Mouse (Mus musculus) CH12.LX (cell line): ENCODE data around the gene Tollip. TPM values are rescaled to one million over a fixed set of nuclear protein-coding genes. Genes with fewer than 3 reads are reported as not detected.

Experiments
- DNase-seq: peaks from one replicate; pipeline ENCODE4 v3.0.0-alpha.2; 2013; ENCODE audit errors: extremely low read depth
- H3K27ac ChIP-seq: 2 replicates; pipeline ENCODE4 v1.5.1; 2012; ENCODE audit warnings: low read depth, mild to moderate bottlenecking, control low read depth, moderate library complexity; ENCODE audit not compliant: insufficient read depth
- H3K27me3 ChIP-seq: replicated peaks from 2 replicates; pipeline ENCODE3; 2012; ENCODE audit warnings: inconsistent platforms
- H3K36me3 ChIP-seq, 2 experiments: replicated peaks in 1 of 2; 2 replicates each; pipeline versions ENCODE3 to v1.6.1; 2012; ENCODE audit warnings: inconsistent platforms in 1 of 2, low read length in 1 of 2, mild to moderate bottlenecking in 1 of 2, mixed read lengths in 1 of 2, moderate library complexity in 1 of 2; ENCODE audit not compliant: control insufficient read depth in 1 of 2, insufficient read depth in 1 of 2
- H3K4me1 ChIP-seq, 2 experiments: 2 replicates each; pipeline ENCODE4 v1.6.1; 2012; ENCODE audit warnings: inconsistent platforms in 1 of 2, moderate library complexity in 1 of 2; ENCODE audit not compliant: insufficient read depth in 2 of 2, control insufficient read depth in 1 of 2
- H3K4me2 ChIP-seq: 2 replicates; pipeline ENCODE4 v1.6.1; 2012; ENCODE audit warnings: low read depth, mild to moderate bottlenecking, control low read depth; ENCODE audit not compliant: poor library complexity, insufficient read depth, severe bottlenecking
- H3K4me3 ChIP-seq, 3 experiments: fragments of 150-350 bp in 1 of 3; sonication (generic) in 1 of 3; replicated peaks in 1 of 3; 2 replicates each; pipeline versions ENCODE3 to v1.5.1; 2011 to 2012; ENCODE audit warnings: low read depth in 2 of 3, low read length in 2 of 3, mild to moderate bottlenecking in 2 of 3, moderate library complexity in 2 of 3, control low read depth in 1 of 3, improper control_type of control experiment in 1 of 3, inconsistent platforms in 1 of 3, mixed read lengths in 1 of 3; ENCODE audit not compliant: poor library complexity in 1 of 3
- H3K79me2 ChIP-seq: replicated peaks from 2 replicates; pipeline ENCODE4 v1.6.1; 2012; ENCODE audit warnings: mild to moderate bottlenecking, moderate library complexity; ENCODE audit not compliant: control insufficient read depth, poor library complexity, insufficient read depth, severe bottlenecking; ENCODE audit errors: extremely low read depth
- H3K9ac ChIP-seq: 2 replicates; pipeline ENCODE4 v1.6.1; 2012; ENCODE audit warnings: low read depth, mild to moderate bottlenecking, control low read depth, moderate library complexity; ENCODE audit not compliant: insufficient read depth
- H3K9me3 ChIP-seq: replicated peaks from 2 replicates; pipeline ENCODE3; 2012; ENCODE audit warnings: low read length, inconsistent platforms, mixed read lengths
- BHLHE40 ChIP-seq: IDR thresholded peaks from 2 replicates; pipeline ENCODE4 v1.6.1; 2011; ENCODE audit warnings: mild to moderate bottlenecking, low read depth, low read length, improper control_type of control experiment
- CHD1 ChIP-seq: IDR thresholded peaks from 2 replicates; pipeline ENCODE4 v1.6.1; 2012; ENCODE audit warnings: low read depth, low read length, improper control_type of control experiment, inconsistent platforms
- ELF1 ChIP-seq: IDR thresholded peaks from 2 replicates; pipeline ENCODE4 v1.6.1; 2014; ENCODE audit warnings: low read depth, mild to moderate bottlenecking, inconsistent platforms, low read length, improper control_type of control experiment
- ETS1 ChIP-seq: conservative IDR thresholded peaks from 2 replicates; pipeline ENCODE4 v1.6.1; 2012; ENCODE audit warnings: low read depth, mild to moderate bottlenecking, inconsistent platforms, low read length, improper control_type of control experiment, moderate library complexity
- GABPA ChIP-seq: IDR thresholded peaks from 2 replicates; pipeline ENCODE4 v1.6.1; 2012; ENCODE audit warnings: low read depth, low read length, improper control_type of control experiment, inconsistent platforms; ENCODE audit not compliant: insufficient replicate concordance
- IRF4 ChIP-seq: IDR thresholded peaks from 2 replicates; pipeline ENCODE4 v1.6.1; 2014; ENCODE audit warnings: low read depth, mild to moderate bottlenecking, inconsistent platforms, low read length, improper control_type of control experiment
- JUND ChIP-seq: conservative IDR thresholded peaks from 2 replicates; pipeline ENCODE4 v1.6.1; 2011; ENCODE audit warnings: low read depth, low read length, improper control_type of control experiment
- MAFK ChIP-seq: IDR thresholded peaks from 2 replicates; pipeline ENCODE4 v1.6.1; 2011; ENCODE audit warnings: low read length, improper control_type of control experiment; ENCODE audit not compliant: insufficient replicate concordance
- MAX ChIP-seq: IDR thresholded peaks from 2 replicates; pipeline ENCODE4 v1.6.1; 2011; ENCODE audit warnings: low read length, improper control_type of control experiment
- MAZ ChIP-seq: IDR thresholded peaks from 2 replicates; pipeline ENCODE4 v1.6.1; 2012; ENCODE audit warnings: low read depth, mild to moderate bottlenecking, inconsistent platforms, low read length, improper control_type of control experiment, moderate library complexity
- MXI1 ChIP-seq: IDR thresholded peaks from 2 replicates; pipeline ENCODE4 v1.6.1; 2011; ENCODE audit warnings: mild to moderate bottlenecking, low read depth, low read length, improper control_type of control experiment
- MYC ChIP-seq: IDR thresholded peaks from 2 replicates; pipeline ENCODE4 v1.6.1; 2011; ENCODE audit warnings: low read depth, mild to moderate bottlenecking, improper control_type of control experiment, low read length
- NELFE ChIP-seq: IDR thresholded peaks from 2 replicates; pipeline ENCODE4 v1.6.1; 2011; ENCODE audit warnings: low read depth, low read length, improper control_type of control experiment
- PAX5 ChIP-seq: IDR thresholded peaks from 2 replicates; pipeline ENCODE4 v1.6.1; 2012; ENCODE audit warnings: low read length, inconsistent platforms, mixed read lengths
- POLR2A ChIP-seq: IDR thresholded peaks from 2 replicates; pipeline ENCODE4 v1.6.1; 2011; ENCODE audit warnings: low read depth, mild to moderate bottlenecking, improper control_type of control experiment, low read length
- POLR2AphosphoS2 ChIP-seq: IDR thresholded peaks from 2 replicates; pipeline ENCODE4 v1.6.1; 2011; ENCODE audit warnings: low read depth, low read length, improper control_type of control experiment
- RAD21 ChIP-seq: IDR thresholded peaks from 2 replicates; pipeline ENCODE4 v1.6.1; 2011; ENCODE audit warnings: low read depth, mild to moderate bottlenecking, low read length, improper control_type of control experiment, moderate library complexity
- RCOR1 ChIP-seq: conservative IDR thresholded peaks from 2 replicates; pipeline ENCODE4 v1.6.1; 2012; ENCODE audit warnings: low read depth, mild to moderate bottlenecking, inconsistent platforms, low read length, improper control_type of control experiment
- SIN3A ChIP-seq: IDR thresholded peaks from 2 replicates; pipeline ENCODE4 v1.6.1; 2012; ENCODE audit warnings: low read length, improper control_type of control experiment, inconsistent platforms
- SMC3 ChIP-seq: IDR thresholded peaks from 2 replicates; pipeline ENCODE4 v1.6.1; 2011; ENCODE audit warnings: low read depth, low read length, improper control_type of control experiment
- TBP ChIP-seq: conservative IDR thresholded peaks from 2 replicates; pipeline ENCODE4 v1.6.1; 2011; ENCODE audit warnings: low read depth, low read length, improper control_type of control experiment
- UBTF ChIP-seq: IDR thresholded peaks from 2 replicates; pipeline ENCODE4 v1.6.1; 2012; ENCODE audit warnings: low read depth, mild to moderate bottlenecking, inconsistent platforms, low read length, improper control_type of control experiment, moderate library complexity
- USF1 ChIP-seq: IDR thresholded peaks from 2 replicates; pipeline ENCODE4 v1.6.1; 2014; ENCODE audit warnings: low read depth, mild to moderate bottlenecking, inconsistent platforms, low read length, improper control_type of control experiment
- USF2 ChIP-seq: conservative IDR thresholded peaks from 2 replicates; pipeline ENCODE4 v1.6.1; 2011; ENCODE audit warnings: low read depth, low read length, improper control_type of control experiment
- ZKSCAN1 ChIP-seq: IDR thresholded peaks from 2 replicates; pipeline ENCODE4 v1.6.1; 2012; ENCODE audit warnings: low read depth, inconsistent platforms, low read length, improper control_type of control experiment, borderline replicate concordance
- dilution Hi-C: fragments of 300-500 bp; cut with MboI; formaldehyde crosslinking; loops from 2 replicates; pipeline ENCODE4 v1.14.3; 2020; ENCODE audit warnings: low sequenced_read_pairs; ENCODE audit not compliant: extremely low pct_unique_long_range_greater_than_20kb, extremely low pct_ligation_motif_present
- in situ Hi-C: fragments of 300-500 bp; cut with MboI; formaldehyde crosslinking; loops from 3 replicates; pipeline ENCODE4 v1.14.3; 2019; ENCODE audit warnings: low sequenced_read_pairs, low pct_ligation_motif_present, low pct_unique_long_range_greater_than_20kb, mixed read lengths
- polyA plus RNA-seq: library from polyadenylated mRNA; unstranded; fragments of >175 nt; gene quantifications from 2 replicates; pipeline ENCODE4 v1.2.1, GENCODE M21; 2012; ENCODE audit warnings: low read depth; ENCODE audit not compliant: insufficient read length
- total RNA-seq, 2 experiments: library from RNA; depleted of rRNA; stranded (reverse); fragments of 300-350 nt in 1 of 2; fragments of >200 nt in 1 of 2; gene quantifications; 2 replicates each; pipeline ENCODE4 v1.2.3; 2012 to 2014

Tollip gene
- total and polyA plus RNA-seq, 3 experiments = 18.8 to 29.6 (median 22.8) TPM

DNA sequence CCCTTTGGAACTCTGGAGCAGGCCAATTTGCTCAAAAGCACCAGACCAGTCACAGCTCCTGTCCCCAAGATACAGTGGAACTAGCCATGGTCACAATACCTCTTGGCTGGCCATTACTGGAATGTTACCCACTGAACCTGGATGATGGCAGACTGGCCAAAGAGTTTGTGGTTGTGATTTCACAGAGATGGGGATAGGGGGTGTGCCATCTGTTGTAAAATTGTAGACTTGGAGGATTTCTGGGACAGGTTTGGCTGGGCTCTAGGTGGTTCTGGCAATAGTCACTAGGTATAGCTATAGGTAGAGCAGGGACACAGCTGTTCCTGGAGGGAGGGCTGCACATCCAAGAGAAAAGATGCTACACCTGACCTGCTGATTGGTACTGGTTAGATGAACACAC lies 29.2 kb upstream of the Tollip start:
- Histone ChIP-seq H3K4me1 (no peaks in the 10 kb centered on the region), H3K9ac (no peak overlapping the region), H3K36me3 (no peaks in the 10 kb centered on the region), H3K4me3 (no peak overlapping the region), H3K4me2 (no peak overlapping the region), H3K27ac (no peak overlapping the region), H3K79me2 (no peaks in the 10 kb centered on the region)
- in situ Hi-C loops (no loop called here), dilution Hi-C loops (no loop called here)
- DNase-seq = no peak
- TF ChIP-seq ZKSCAN1 (no peak), SIN3A (no peak), JUND (no peak), POLR2A (no peak), RAD21 (no peak), RCOR1 (no peak), ELF1 (no peak), UBTF (no peak), MXI1 (no peak)
- TF ChIP-seq, all 38 proteins: peak for 0
- Histone ChIP-seq H3K27me3 (peaks cover 71% of the 10 kb centered on the region), H3K9me3 (peaks cover 6% of the 10 kb centered on the region)

DNA sequence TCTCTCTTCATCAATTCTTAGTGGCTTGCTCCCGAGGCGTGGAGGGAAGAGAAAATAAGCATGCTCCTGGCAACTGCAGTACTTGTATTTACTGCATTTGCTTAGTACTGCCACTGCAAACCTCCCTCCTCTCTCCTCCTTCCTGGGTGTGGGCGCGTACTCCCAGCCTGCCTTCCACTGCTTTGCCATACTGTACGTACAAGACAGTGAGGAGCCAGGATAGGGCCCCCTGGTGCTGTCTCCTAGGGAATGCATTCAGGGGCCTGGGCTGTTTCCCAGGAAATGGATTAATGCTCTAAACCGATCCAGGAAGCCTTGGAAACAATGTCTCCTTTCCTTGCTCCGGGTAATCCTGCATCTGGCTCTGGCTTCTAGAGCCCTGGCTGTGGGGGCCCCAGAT lies 27.6 kb upstream of the Tollip start:
- dilution Hi-C loops = no loop called here

More for the DNA sequence above, 27.6 kb upstream of the Tollip start:
- H3K9me3 ChIP-seq = peaks cover 4% of the 10 kb centered on the region
- no peaks in the 10 kb centered on the region for H3K36me3 ChIP-seq
- DNase-seq = no peak
- no peak overlapping the region for H3K9ac ChIP-seq
- TF ChIP-seq NELFE (no peak), JUND (no peak), SIN3A (no peak), TBP (no peak), POLR2A (no peak), CHD1 (no peak), MAX (no peak), USF1 (no peak), GABPA (no peak), POLR2AphosphoS2 (no peak), SMC3 (no peak), USF2 (no peak), IRF4 (no peak), MAFK (no peak), MYC (no peak), PAX5 (no peak), BHLHE40 (no peak), ETS1 (no peak), MAZ (no peak)
- TF ChIP-seq, all 38 proteins: peak for 0
- peaks cover 79% of the 10 kb centered on the region for H3K27me3 ChIP-seq
- no peak overlapping the region for H3K4me2 ChIP-seq
- H3K27ac ChIP-seq = no peak overlapping the region
- H3K79me2 ChIP-seq = no peaks in the 10 kb centered on the region
- H3K4me1 ChIP-seq = no peaks in the 10 kb centered on the region
- in situ Hi-C loops = no loop called here
- no peak overlapping the region for H3K4me3 ChIP-seq
